Mouse (Mus musculus): ENCODE results near the gene Lin7a.
"Not testable (repeated sequence)": the region's sequence is repeated elsewhere in the genome, so short reads cannot be mapped to it uniquely, and the experiment has no call there.

Gene Lin7a

DNA sequence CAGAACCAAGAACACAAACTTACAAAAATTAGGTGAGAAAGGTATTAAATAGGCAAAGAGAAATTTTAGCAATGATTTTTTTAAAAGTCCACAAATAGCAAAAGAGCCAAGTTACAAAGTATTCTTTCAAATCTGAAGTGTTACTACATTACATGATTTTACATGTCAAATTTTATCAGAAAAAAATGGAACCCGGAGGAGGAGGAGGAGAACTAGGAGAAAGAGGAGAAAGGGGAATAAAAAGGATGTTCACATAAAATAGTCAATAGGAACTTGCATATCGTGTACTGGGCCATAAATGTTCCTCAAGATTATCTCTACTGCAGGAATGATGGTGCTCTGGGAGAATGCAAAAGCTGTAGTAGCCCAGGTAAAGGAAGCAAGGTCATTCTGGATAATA, 34.4 kb upstream of the Lin7a start:
- DNase-seq (ENCODE audit: low spot score in 2 of 2): no peak

DNA sequence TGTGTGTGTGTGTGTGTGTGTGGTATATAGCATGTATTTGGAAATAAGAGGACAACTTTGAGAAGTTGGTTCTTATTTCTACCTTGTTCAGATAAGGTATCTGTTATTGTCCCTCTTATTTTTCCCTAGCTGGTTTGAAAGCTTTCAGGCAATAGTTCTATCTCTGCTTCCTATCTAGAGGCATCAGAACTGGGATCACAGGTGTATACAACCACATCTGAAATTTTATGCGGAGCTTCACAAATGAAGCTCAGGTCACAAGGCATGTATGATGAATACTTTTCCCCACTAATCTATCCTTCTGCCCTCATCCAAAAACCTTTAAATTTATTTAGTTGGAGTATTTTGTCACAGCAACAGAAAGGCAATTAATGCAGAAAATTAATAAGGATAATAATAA, 33.8 kb upstream of the Lin7a start:
- DNase-seq (ENCODE audit: low spot score in 2 of 2): no peak

DNA sequence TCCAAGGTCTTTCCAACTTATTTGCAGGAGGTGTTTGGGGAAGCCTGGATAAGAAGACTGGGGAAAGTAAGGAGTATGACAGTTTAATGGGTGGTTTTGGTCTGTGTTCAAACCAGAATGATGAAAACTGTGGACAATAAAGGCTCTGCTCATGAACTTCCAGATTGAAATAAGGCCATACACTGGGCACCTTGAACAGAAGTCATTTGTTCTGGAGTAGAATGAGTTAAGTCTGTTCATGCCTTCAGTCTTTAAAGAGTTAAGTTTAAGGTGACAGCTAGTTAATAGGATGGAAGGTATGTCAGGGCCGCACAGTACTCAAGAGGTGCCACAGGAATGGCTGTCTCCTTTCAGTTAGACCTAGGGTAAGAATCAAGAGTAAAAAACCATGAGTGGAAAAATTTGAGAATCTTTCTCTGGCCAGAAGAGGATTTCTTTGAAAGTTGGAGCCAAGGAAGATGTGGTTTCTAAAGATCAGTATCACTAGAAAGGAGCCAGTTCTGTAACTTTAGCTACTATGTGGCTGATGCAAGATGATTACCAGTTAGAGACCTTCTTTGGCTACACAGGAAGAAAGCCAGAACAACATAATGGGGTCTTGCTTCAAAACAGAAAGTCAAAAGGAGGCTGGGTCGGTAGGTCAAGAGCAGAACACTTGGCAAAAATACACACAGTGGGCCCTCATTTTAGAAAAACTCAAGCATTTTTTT, 33.2 kb upstream of the Lin7a start:
- no peak for DNase-seq (ENCODE audit: low spot score in 2 of 2)

DNA sequence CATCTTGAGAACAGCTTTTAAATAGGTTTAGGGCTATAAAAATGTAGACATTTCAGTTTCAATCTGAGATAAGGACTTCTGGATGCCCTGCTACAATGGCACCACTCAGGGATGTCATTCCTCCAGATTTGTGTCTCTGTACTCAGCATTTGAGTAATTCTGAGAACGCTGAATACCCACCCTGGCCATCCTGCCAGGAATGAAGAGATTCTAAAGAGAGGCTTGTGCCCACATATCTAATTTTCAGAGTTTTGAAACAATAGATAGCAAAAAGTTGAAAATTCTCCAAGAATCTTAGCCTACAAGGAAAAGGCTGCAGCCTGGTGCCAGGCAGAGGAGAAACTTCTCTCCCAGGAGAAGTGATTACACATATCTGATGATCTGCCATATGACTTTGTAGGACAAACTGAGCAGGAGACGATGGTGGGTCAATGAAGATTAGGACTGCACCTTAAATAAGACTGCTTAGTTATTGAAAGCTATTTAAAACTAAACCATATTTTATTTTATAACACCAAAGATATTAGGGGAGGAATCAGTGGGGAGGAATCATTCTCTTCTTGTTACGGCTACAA, 32.5 kb upstream of the Lin7a start:
- no peak for DNase-seq (ENCODE audit: low spot score in 2 of 2)

DNA sequence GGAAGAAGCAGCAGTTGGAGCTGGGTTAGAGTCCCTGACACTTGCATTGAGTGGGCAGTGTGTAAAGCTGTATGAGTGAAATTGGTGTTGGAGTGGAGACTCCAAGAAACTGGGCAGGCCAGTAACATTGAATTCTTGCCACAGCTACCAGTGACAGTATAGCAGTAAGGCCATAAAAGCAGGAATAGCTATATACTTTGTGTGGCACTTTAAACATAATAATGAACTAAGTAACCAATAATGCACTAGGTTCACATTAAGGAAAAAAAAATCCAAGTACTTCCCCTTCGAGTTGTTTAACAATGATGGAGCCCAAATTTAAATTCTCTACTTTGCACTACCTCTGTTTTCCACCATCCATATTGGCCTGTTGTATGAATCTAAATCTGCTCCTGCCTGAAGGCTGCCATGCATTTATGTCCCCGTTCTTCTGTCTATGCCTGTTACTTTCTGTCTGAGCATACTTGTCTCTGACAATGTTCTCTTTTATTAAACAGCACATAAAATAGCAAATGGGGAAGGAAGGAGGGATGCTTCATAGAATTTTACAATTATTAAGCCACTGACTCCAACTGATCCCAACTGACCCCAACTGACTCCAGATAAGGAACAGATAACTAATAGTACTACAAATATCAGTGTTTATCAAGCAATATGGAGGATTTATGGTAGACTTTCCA, 31.7 kb upstream of the Lin7a start:
- DNase-seq (ENCODE audit: low spot score in 2 of 2): no peak

DNA sequence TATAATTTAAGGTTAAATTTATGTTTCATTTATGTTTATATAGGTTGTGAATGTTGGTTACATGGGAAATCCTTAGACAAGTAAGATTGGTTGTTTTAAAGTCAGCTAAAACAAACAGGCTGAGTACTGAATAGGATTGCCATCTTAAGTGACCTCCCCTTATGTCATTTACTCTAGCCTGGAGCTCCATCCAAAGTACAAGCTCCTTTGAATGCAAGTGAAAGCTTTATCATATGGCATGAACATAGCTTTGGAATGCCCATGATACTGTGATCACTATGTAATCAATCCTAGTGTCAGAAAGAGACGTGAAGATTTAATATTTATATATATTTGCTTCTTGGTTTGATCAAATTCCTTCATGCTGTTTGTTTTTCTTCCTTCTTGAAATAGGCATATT, 31.0 kb upstream of the Lin7a start:
- no peak for DNase-seq (ENCODE audit: low spot score in 2 of 2)

DNA sequence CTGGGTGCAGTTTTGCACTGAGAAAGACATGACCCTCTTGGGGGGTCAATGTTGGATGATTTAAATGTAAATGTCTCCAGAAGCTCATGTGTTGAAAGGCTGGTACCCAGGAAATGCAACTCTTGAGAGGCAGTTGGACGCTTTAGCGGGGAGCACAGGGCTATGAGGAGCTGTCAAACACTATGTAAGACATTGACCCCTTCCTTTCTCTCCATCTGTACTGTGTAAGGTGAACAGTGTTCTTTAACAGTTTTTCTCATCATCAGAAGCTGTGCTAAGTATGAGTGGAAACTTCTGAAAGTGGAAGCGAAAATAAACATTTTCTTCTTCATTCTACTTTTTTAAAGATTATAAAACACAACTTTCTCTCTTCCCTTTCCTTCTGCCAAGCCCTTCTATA, 30.5 kb upstream of the Lin7a start:
- no peak for DNase-seq (ENCODE audit: low spot score in 2 of 2)

DNA sequence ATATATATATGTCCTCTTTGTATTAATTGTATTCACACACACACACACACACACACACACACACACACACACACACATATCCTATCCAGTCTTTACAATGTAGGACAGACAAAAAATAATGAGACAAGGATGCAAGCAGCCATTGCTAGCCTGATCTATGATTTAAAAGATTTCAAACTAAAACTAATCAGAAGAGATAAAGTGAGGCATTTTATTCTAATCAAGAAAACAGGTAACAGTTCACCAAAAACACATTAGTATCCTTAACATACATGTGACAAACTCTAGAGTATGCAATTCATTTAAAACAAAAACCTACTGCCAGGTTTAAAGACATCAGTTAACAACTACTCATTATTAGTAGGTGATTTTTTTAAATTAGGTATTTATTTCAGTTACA, 30.1 kb upstream of the Lin7a start:
- DNase-seq (ENCODE audit: low spot score in 2 of 2): no peak

DNA sequence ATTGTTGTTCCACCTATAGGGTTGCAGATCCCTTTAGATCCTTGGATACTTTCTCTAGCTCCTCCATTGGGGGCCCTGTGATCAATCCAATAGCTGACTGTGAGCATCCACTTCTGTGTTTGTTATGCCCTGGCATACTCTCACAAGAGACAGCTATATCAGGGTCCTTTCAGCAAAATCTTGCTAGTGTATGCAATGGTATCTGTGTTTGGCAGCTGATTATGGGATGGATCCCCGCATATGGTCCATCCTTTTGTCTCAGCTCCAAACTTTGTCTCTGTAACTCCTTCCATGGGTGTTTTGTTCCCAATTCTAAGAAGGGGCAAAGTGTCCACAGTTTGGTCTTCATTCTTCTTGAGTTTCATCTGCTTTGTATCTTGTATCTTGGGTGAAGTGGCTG, 29.5 kb upstream of the Lin7a start:
- DNase-seq (ENCODE audit: low spot score in 2 of 2): not testable (repeated sequence)

DNA sequence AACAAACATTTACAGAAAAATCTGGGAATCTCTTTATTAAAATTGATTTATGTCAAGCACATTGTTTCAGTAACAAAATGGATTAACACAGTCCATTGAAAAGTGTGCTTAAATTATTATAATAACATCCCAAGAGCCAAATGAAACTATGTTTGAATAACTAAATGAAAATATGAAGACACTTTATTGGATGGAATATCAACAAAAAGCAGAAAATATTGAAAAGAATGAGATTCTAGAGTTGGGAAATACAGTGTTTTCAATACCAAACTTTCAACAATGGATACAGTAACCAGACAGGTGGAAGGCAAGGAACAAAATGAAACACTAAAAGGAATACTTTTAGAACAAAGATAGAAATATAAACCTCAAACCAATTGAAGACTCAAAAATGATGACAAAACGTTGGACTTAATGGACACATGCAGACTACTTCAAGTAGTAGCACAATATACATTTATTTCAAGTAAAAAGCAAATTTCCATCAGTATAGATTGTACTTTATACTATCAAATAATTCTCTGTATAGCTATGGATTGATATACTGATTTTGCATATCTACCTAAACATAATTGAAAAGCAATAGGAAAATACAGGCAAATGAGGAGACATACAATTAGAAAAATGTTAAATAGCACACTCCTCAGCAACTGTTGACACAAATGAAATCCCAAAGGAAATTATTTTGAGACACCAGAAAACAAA, 28.6 kb upstream of the Lin7a start:
- DNase-seq (ENCODE audit: low spot score in 2 of 2): no peak

DNA sequence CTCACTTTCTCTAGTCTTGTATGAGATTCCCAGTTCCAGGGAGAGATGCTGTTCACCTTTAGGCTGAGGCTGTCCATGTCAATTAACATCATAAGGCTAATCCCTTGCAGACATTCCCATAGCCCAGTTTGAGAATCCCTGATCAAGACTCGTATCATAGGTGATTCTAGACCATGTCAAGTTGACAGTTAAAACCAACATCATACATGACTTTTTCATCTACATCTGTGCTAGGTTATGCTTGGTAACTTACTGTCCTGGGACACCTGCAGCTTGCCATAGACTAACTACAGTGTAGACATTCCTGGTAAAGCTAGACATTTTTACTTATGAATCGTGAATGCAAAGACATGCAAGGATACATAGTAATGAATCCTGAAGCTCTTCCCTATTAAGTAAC, 27.3 kb upstream of the Lin7a start:
- no peak for DNase-seq (ENCODE audit: low spot score in 2 of 2)

DNA sequence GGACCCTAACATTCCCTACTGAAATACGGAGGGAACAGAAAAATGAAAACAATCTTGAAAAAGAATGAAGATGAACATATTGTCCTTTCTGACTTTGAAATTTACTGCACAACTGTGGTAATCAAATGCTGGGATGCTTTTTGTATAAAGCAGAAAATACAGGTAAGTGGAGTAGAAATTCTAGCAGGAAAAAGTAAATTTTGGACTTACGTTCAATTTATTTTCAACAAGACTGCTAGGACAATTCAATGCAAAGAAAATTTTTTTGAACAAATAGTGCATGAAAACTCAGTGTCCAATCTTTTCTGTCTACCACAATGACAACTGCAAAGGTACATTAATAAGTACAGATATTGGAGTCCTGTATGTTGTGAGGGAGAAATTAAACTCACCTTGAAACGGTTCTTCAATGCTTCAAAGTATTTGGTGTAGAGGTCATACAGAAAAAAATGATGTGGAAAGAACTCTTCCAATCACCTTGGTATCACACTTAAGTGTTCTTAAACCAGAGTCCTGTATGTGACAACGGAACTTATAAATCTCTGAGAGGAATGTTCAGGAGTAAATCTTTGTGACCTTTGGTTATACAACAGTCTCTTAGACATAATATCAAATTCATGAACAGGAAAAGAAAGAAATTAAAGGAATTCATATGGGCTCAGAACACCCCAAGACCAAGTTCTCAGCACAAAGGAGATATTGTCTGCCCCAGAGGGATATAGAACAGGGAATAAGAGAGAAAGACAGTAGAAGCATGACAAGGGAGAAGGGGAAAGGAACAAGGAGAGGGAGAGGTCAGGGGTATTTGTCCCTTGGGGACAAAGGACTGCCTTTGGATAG, 26.6 kb upstream of the Lin7a start:
- no peak for DNase-seq (ENCODE audit: low spot score in 2 of 2)

DNA sequence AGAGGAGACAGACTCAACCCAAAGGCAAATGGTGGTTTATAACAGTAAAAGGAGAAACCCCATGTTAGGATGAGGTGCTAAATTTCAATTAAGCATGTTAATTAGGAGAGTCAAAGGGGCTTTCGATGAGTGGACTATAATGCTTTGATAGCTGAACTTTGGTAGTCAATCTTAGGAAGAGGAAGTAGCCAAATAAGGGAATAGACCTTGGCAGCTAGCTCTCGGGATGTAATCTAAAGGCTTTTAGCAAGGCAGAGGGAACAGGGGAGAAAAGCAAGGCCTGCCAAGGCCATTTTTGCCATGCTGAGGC, 26.0 kb upstream of the Lin7a start:
- DNase-seq (ENCODE audit: low spot score in 2 of 2): no peak

DNA sequence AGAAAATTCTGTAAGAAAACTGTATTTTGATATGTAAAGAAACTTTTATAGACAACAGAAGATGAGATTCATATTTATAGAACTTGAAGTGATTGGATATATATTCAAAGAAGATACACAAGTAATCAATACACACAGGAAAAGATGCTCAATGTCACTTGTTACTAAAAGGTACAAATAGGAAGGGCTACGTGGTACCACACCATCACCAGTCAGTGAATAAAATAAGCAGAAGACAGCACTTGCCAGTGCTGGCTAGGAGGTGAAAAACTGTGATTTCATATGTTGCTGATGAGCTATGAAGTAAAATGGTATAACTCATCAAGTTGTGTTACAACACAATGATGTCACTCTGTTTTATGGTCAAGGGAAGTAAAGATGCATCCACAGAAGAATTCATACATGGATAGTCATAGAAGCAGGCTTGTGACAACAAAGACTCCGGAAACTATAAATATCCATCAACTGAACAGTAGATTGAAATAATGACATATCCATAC, 25.5 kb upstream of the Lin7a start:
- DNase-seq (ENCODE audit: low spot score in 2 of 2): no peak

DNA sequence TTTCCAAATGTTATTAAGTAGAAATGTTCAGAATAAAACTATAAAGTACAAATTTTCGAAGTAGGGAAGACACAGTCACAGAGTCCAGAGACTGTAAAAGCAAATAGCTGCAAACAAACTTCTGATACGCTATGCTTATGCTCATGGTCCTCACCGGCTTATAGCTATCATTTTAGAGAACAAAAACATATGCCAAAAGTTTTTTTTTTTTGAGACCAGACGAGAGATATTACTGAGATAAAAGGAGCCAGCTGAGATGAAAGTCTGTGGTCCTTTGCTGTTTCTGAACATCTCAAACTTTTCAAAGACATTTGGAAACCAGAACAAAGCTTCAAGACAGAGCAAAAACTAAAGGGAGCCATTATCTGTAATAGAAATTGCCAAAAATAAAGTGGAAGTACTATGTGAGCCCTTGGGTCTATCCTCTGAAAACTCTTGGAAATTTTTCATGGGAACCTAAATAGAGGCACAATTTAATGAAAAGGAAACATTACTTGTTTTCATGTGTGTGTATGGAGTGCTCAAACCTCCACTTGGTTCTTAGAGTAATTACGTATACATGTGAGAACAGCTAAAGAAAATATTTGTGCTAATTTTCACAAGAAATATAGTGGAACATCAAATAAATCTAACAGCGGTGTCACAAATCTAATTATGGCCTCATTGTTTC, 24.4 kb upstream of the Lin7a start:
- DNase-seq (ENCODE audit: low spot score in 2 of 2): no peak

DNA sequence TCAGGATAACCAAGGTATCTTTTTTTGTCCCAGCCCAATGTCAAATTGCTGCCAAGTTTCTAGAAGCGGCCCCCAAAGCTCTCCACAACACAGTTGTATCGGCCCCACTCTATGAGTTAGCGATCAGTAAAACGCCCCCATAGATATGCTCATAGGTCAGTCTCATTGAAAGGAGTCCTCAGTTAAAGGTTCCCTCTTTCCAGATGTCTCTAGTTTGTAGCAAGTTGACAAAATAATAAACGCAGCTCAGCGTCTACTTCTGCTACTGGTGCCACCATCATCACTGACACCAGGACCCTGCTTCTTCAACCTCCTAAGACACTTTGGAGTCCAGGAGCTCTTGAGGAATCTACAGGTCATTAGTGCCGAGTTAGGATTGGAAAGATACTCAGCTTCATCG, 23.0 kb upstream of the Lin7a start:
- DNase-seq (ENCODE audit: low spot score in 2 of 2): no peak

DNA sequence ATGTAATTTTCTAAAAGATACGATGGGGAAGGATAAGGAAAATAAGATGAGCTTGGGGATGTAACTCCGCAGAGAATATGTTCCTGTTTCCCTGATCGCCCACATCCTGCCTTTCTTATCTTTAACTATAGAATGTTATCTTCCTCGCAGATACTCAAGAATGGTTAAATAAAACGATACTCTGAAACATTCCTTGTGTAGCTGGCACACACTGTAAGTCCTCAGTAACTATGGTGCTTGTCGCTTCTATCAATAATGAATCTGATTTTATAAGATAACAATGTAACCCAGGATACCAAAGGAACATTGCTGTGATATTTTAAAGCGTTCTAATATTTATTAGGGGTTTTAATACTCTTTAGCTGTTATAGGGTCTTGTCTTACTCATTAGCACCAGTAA, 22.4 kb upstream of the Lin7a start:
- DNase-seq (ENCODE audit: low spot score in 2 of 2): no peak

DNA sequence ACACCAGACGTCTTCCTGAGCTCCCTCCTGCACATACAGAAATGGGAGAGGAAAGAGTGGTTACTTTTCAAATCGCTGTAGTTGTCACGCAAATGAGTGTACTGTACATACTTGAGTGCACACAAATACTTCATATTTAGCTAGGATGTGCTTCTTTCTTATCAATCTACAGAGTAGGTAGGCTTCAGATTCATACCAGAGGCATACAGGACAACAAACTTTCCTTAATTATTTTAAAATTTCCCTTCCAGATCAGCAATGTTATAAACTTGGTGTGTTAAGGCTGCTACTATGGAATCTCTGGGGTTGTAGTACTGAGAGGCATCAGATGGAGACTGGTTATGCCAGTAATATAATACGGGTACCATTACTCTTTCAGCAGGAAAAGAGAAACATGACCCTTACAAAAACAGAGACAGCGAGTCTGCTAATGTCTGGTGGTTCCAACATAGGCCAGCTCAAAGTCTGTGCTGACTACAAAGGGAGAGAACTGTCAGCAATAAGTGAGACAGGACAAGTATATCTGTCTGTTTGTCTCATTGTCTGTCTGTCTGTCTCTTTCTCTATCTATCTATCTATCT, 21.8 kb upstream of the Lin7a start:
- no peak for DNase-seq (ENCODE audit: low spot score in 2 of 2)

DNA sequence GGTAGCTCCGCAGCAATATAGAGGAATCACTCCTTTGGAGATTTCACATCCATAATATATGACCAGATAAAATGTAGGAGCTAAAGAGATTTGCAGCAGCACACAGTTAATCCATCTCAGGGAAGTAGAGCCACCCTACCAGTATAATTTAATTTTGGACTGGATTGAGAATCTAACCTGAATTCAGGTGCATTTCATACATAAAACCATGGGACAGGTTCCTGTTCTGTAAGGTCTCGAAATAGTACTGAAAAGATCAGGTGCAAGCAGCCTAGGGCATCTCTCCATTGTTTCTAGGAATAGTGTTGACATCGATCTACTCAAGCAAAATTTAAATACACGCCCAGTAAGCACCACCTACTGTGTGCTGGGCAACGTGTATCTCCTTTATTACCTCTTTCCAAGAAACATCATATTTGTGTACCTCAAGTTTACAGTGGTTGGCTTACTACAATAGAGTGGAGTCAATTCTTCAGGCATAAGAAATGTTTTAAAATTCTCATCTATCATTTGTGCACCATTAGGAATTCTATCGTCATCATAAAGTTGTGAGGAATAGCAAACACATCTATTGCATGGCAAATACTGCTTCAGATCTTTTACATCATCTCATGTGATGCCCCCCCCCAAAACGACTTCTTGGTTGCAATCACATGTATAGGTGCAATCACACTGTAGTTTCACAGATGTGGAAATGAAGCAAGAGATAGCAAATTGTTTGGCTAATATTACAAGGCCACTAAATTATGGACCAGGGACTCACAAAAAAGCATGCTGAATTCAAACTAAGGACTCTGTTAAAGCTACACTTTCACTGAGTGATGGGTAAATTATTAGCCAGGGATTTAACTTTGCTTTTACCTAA, 20.9 kb upstream of the Lin7a start:
- DNase-seq (ENCODE audit: low spot score in 2 of 2): no peak

DNA sequence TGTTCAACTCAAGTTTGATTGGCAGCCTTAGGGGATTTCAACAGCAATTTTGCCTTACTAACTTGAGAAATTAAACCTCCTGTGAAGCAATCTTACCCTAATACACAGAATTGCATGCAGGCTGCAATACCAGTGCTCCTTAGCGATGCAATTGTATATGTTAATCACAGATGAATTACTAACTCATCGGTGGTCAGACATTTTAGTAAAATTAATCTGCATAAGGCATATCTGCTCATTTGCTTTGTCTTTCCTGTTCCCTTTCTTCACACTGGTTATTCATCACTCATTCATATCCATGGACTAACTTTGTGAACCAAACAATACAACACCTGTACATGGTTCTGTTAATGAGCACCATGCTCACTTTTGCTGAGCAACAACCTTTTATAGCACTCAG, 20.2 kb upstream of the Lin7a start:
- DNase-seq (ENCODE audit: low spot score in 2 of 2): no peak
